Mouse (Mus musculus): ENCODE measurements around the gene Ccng2. TPM values are rescaled to one million over a fixed set of nuclear protein-coding genes. Genes with fewer than 3 reads are reported as not detected.
A peak's percentile ranks its signal among the peaks of the same experiment; 100 is the strongest.

The Ccng2 gene
- polyA plus RNA-seq, 2 experiments from 2014 or later, result 35.7 to 37.0 TPM

- peak; percentile 4 for ATAC-seq
Observed at GRCm38 (mm10) chr5:93263396-93264075, 3.5 kb upstream of the Ccng2 start.

DNA sequence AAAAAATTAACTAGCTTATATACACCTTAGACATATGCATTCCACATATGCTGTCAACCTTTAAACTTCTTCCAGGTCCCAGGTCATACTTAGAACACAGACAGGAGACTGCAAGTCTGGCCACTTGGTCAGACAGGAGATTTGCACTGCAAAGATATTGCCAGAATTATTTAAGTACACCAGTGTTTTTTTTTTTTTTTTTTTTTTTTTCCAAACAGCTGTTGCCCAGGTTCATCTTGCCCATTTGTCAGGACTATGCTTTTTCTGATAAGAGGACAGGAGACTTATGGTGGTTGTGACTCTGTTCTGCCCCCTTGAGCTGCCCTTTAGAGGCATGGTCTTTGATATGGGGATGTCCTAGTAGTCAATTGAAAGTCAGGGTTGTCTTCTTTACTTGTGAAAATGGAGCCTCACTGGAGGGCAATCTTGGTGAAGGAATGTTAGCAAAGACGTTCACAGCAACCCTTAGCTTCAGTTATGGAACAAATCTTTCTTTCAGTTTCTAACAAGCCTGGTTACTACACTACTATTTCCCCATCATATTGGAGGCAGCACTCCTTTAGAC is 2.8 kb upstream of the Ccng2 start:
- ATAC-seq, result no peak

- no peak for ATAC-seq
Observed at GRCm38 (mm10) chr5:93265164-93265800, 1.8 kb upstream of the Ccng2 start.

GRCm38 (mm10) chr5:93265801-93266580 is 1.1 kb upstream of the Ccng2 start:
- ATAC-seq, result no peak

GRCm38 (mm10) chr5:93267851-93268606 is 972 bp downstream of the Ccng2 start:
- ATAC-seq, result peak; percentile 57

DNA sequence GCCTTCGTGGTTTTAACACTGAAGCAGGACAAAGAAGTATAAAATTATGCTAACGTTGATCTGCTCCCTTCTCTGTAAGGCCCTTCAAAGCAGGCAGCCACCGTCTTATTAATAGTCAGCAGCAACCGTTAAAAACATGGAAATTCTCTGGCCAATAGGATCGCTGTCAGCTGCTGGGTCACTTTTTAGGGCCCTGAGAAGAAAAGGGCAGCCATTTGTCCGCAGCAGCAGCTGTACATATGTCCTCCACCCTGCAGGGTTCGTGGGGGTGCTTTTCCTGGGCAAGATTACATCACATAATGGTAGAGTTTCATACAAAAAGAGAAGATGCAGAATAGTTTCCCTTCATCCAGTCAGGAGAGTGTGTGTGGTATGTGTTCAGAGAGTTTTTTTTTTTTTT is 3.0 kb downstream of the Ccng2 start:
- no peak for ATAC-seq

DNA sequence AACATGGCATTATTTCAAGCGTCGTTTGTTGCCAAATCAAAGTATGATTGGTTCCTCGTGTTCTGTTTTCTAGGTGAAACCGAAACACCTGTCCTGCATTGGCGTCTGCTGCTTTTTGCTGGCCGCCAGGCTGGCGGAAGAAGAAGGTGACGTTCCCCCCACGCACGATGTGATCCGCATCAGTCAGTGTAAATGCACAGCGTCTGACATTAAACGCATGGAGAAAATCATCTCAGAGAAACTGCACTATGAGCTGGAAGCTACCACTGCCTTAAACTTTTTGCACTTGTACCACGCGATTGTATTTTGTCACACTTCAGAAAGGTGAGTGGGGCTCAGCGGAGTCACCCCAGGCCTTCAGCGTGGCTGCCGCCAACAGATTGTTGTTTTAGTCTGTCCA is 3.7 kb downstream of the Ccng2 start:
- no peak for ATAC-seq

DNA sequence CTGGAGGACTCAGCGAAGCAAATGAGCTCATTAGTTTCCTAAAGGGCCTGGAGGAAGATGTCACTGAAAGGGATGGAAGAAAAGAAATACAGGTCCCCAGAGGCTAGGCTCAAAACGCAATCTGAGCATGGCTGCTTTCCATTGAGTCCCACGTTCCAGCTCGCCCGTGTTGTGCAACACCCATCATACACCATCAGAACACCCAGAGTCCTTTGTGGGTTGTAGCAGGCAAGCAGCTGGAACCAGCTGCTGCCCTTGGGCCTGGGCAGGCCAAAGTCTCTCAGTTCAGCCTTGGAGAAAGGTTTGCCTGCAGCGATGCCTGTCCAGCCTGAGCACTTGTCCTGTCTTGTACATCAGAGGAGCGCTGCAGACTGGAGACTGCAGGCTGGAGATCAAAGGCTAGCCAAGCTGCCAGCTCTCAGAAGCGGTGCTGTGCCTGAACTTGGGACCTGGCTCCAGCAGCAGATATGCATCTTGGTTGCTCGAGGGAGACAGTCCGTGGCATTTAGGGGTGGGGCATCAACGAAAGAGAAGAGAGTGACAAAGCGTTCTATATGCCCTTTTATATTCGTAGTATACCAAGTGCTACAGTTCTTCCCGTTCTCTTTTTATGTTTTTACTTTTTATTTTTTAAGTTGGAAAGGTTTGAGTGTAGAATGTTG is 15.5 kb downstream of the Ccng2 start:
- no peak for ATAC-seq

DNA sequence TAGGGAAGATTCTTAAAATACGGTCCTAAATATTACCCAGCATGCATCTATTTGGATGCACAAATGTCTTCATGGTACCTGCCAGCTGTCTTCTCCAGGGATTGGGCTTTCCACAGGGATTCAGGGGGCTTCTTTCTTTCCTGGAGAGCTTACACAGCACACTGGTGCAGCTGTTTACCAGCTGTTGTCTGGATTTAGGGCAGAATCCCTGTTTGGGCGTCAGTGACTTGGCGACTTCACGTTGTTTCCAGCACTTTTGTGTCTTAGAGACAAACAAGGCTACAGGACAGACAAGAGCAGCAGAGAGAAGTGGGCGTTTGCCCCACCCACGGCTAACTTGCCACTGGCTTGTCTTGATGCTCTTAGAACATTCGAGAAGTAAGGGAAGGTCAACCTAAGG is 16.1 kb downstream of the Ccng2 start:
- ATAC-seq, result no peak

GRCm38 (mm10) chr5:93288553-93288952 is 21.5 kb downstream of the Ccng2 start:
- ATAC-seq, result no peak

GRCm38 (mm10) chr5:93290282-93290681 is 23.2 kb downstream of the Ccng2 start:
- no peak for ATAC-seq

- ATAC-seq, result no peak
Observed at GRCm38 (mm10) chr5:93296341-93296746, 29.3 kb downstream of the Ccng2 start.

GRCm38 (mm10) chr5:93296754-93297153 is 29.7 kb downstream of the Ccng2 start:
- no peak for ATAC-seq

GRCm38 (mm10) chr5:93297311-93297710 is 30.3 kb downstream of the Ccng2 start:
- no peak for ATAC-seq

DNA sequence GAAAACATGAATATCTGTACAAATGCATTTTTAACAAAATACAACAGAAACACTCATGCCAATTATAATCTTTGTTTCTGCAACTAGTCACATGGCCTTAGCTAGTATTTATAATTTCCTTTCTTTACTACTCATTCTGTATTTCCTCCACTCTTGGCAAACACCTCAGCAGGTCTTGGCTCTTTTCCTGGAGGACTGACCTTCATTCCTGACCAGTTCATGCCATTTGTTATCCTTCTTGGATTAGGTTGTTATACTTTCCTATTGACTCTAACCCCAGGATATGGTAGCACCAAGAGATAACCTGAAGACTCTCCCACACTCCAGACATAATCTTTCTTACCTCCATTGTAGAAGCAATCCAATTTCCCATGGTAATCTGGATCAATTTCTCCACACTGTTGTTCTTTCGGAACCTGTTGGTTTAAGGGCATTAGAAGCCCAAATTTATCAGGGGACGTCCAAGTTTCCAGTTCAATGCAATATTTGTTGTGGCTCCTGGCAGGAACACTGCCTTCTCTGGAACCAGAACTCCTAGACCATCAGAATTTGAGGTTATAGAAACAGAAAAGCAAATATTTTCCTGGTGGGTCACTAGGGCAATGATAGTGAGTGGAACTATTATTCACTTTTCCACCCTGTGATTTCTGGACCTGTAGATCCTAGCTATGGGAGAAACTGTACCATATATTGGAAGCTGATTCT is 38.2 kb downstream of the Ccng2 start:
- ATAC-seq, result no peak

GRCm38 (mm10) chr5:93308909-93309308 is 41.9 kb downstream of the Ccng2 start:
- ATAC-seq, result no peak

- ATAC-seq, result peak; percentile 36
Observed at GRCm38 (mm10) chr5:93323320-93324001, 56.4 kb downstream of the Ccng2 start.

Measured in activated CD4-positive, CD25-positive, alpha-beta regulatory T cell, adult 4 months (primary cell).